Mouse (Mus musculus): ENCODE data around the gene Ralgps1. TPM values are rescaled to one million over a fixed set of nuclear protein-coding genes. Genes with fewer than 3 reads are reported as not detected.

The Ralgps1 gene
- total and polyA plus RNA-seq, 3 experiments: 0.62 to 2.1 (median 1.5) TPM

DNA sequence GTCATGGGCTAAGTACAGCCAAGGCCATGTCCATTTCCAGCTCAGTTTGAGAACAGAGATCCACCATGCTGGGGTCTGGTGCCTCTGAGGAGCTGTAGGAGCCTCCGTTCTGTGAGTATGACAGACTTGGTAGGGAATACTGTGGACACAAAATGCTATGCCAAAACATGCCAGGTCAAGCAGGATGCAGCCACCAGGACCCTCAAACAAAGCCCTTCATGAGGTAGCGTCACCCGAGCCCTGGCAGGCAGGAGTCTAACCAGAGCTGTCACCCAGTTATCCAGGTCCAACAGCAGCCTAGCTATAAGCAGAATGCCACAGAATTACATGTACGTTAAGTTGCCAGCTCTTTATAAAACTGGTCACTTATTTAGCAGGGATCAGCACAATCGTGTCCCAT is 51.8 kb downstream of the Ralgps1 start:
- in situ Hi-C loops (cut with MboI; ENCODE audit: low pct_ligation_motif_present, low pct_unique_long_range_greater_than_20kb, low sequenced_read_pairs) (no loop called here), dilution Hi-C loops (cut with MboI; ENCODE audit: extremely low pct_ligation_motif_present, extremely low pct_unique_long_range_greater_than_20kb, low sequenced_read_pairs) (no loop called here)
- H3K4me2 ChIP-seq (ENCODE audit: insufficient read depth, low read depth, poor library complexity, severe bottlenecking): no peak overlapping the region
- H3K27me3 ChIP-seq (replicated peaks): no peaks in the 10 kb centered on the region
- no peak overlapping the region for H3K9ac ChIP-seq (ENCODE audit: insufficient read depth, low read depth)
- H3K36me3 ChIP-seq (replicated peaks in 1 of 2; ENCODE audit: control insufficient read depth in 1 of 2, insufficient read depth in 1 of 2, low read length in 1 of 2): peaks cover 0 to 9% of the 10 kb centered on the region in 2 experiments
- peaks cover 3 to 17% of the 10 kb centered on the region in 2 experiments; a peak in 3 of 4 replicates for H3K4me1 ChIP-seq (ENCODE audit: control insufficient read depth in 1 of 2, insufficient read depth in 2 of 2)
- no peaks in the 10 kb centered on the region for H3K79me2 ChIP-seq (replicated peaks; ENCODE audit: control insufficient read depth, extremely low read depth, insufficient read depth, poor library complexity, severe bottlenecking)
- DNase-seq (ENCODE audit: extremely low read depth): no peak
- no peak overlapping the region for H3K4me3 ChIP-seq (replicated peaks in 1 of 3; ENCODE audit: low read depth in 2 of 3, low read length in 2 of 3, poor library complexity in 1 of 3)
- TF ChIP-seq JUN (IDR thresholded peaks at IDR 0.05; ENCODE audit: insufficient read depth, low read depth, low read length): no peak
- TF ChIP-seq POLR2A (IDR thresholded peaks at IDR 0.05; ENCODE audit: low read depth, low read length): no peak
- TF ChIP-seq MEF2A (IDR thresholded peaks at IDR 0.05; ENCODE audit: borderline replicate concordance, low read depth, low read length): no peak
- TF ChIP-seq RAD21 (IDR thresholded peaks at IDR 0.05; ENCODE audit: low read depth, low read length): no peak
- TF ChIP-seq TBP (conservative IDR thresholded peaks at IDR 0.05; ENCODE audit: low read depth, low read length): no peak
- TF ChIP-seq TCF12 (IDR thresholded peaks at IDR 0.05; ENCODE audit: low read depth, low read length): no peak
- no peak for TF ChIP-seq BHLHE40 (IDR thresholded peaks at IDR 0.05; ENCODE audit: low read depth, low read length)
- no peak for TF ChIP-seq MAX (IDR thresholded peaks at IDR 0.05; ENCODE audit: low read length)
- TF ChIP-seq E2F4 (IDR thresholded peaks at IDR 0.05; ENCODE audit: insufficient replicate concordance, low read depth, low read length): no peak
- no peaks in the 10 kb centered on the region for H3K9me3 ChIP-seq (replicated peaks; ENCODE audit: low read length)
- H3K27ac ChIP-seq (ENCODE audit: insufficient read depth, low read depth): no peak overlapping the region

DNA sequence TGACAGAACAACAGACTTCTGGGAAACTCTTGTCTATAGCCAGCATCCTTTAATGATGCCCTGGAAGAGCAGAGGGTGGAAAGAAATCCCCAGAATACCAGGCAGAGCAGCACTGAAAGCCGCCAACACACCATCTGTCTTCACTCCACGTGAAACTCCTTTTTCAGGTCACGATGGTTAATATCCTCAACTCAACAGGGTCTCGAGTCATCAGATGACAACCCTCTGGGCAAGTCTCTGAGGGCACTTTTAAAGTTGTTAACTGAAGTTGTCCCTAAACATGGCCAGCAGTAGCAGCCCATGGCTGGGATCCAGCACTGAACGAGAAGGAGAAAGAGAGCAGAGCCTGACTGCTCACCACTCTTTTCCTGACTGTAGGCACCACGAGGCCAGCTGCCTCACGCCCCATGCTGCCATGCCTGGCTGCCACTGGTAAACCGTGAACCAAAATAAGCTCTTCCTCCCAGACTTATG is 52.8 kb downstream of the Ralgps1 start:
- TF ChIP-seq IRF4 (IDR thresholded peaks at IDR 0.05; ENCODE audit: low read depth, low read length): no peak
- no peak for TF ChIP-seq SMC3 (IDR thresholded peaks at IDR 0.05; ENCODE audit: low read depth, low read length)
- TF ChIP-seq MAFK (IDR thresholded peaks at IDR 0.05; ENCODE audit: insufficient replicate concordance, low read length): no peak
- TF ChIP-seq MEF2A (IDR thresholded peaks at IDR 0.05; ENCODE audit: borderline replicate concordance, low read depth, low read length): no peak
- TF ChIP-seq GABPA (IDR thresholded peaks at IDR 0.05; ENCODE audit: insufficient replicate concordance, low read depth, low read length): no peak
- no peak for TF ChIP-seq ZNF384 (IDR thresholded peaks at IDR 0.05; ENCODE audit: low read depth, low read length)
- no peak for TF ChIP-seq PAX5 (IDR thresholded peaks at IDR 0.05; ENCODE audit: low read length)
- TF ChIP-seq ZC3H11A (IDR thresholded peaks at IDR 0.05; ENCODE audit: low read depth, low read length): no peak
- TF ChIP-seq CTCF (conservative IDR thresholded peaks at IDR 0.05 in 1 of 2, IDR thresholded peaks at IDR 0.05 in 1 of 2; ENCODE audit: low read depth in 2 of 2, low read length in 2 of 2): no peak
- no peak for TF ChIP-seq CHD2 (IDR thresholded peaks at IDR 0.05; ENCODE audit: low read length)
- no peak for TF ChIP-seq ETS1 (conservative IDR thresholded peaks at IDR 0.05; ENCODE audit: low read depth, low read length)
- TF ChIP-seq POLR2AphosphoS2 (IDR thresholded peaks at IDR 0.05; ENCODE audit: low read depth, low read length): no peak
- TF ChIP-seq TBP (conservative IDR thresholded peaks at IDR 0.05; ENCODE audit: low read depth, low read length): no peak
- TF ChIP-seq E2F4 (IDR thresholded peaks at IDR 0.05; ENCODE audit: insufficient replicate concordance, low read depth, low read length): no peak
- no peak for TF ChIP-seq TCF12 (IDR thresholded peaks at IDR 0.05; ENCODE audit: low read depth, low read length)
- no peak for TF ChIP-seq POLR2A (IDR thresholded peaks at IDR 0.05; ENCODE audit: low read depth, low read length)
- no peak for TF ChIP-seq USF1 (IDR thresholded peaks at IDR 0.05; ENCODE audit: low read depth, low read length)
- no peak for TF ChIP-seq SIN3A (IDR thresholded peaks at IDR 0.05; ENCODE audit: low read length)
- TF ChIP-seq MXI1 (IDR thresholded peaks at IDR 0.05; ENCODE audit: low read depth, low read length): no peak
- Histone ChIP-seq H3K36me3 (replicated peaks in 1 of 2; ENCODE audit: control insufficient read depth in 1 of 2, insufficient read depth in 1 of 2, low read length in 1 of 2) (peaks cover 0 to 6% of the 10 kb centered on the region in 2 experiments), H3K4me3 (replicated peaks in 1 of 3; ENCODE audit: low read depth in 2 of 3, low read length in 2 of 3, poor library complexity in 1 of 3) (no peak overlapping the region), H3K27ac (ENCODE audit: insufficient read depth, low read depth) (no peak overlapping the region), H3K9ac (ENCODE audit: insufficient read depth, low read depth) (no peak overlapping the region), H3K9me3 (replicated peaks; ENCODE audit: low read length) (no peaks in the 10 kb centered on the region), H3K4me1 (ENCODE audit: control insufficient read depth in 1 of 2, insufficient read depth in 2 of 2) (peaks cover 0 to 12% of the 10 kb centered on the region in 2 experiments; a peak in 1 of 4 replicates), H3K4me2 (ENCODE audit: insufficient read depth, low read depth, poor library complexity, severe bottlenecking) (no peak overlapping the region), H3K79me2 (replicated peaks; ENCODE audit: control insufficient read depth, extremely low read depth, insufficient read depth, poor library complexity, severe bottlenecking) (no peaks in the 10 kb centered on the region), H3K27me3 (replicated peaks) (no peaks in the 10 kb centered on the region)
- DNase-seq (ENCODE audit: extremely low read depth): no peak
- in situ Hi-C loops (cut with MboI; ENCODE audit: low pct_ligation_motif_present, low pct_unique_long_range_greater_than_20kb, low sequenced_read_pairs): no loop called here
- dilution Hi-C loops (cut with MboI; ENCODE audit: extremely low pct_ligation_motif_present, extremely low pct_unique_long_range_greater_than_20kb, low sequenced_read_pairs): no loop called here

Measured in CH12.LX (cell line).